Mouse (Mus musculus) small intestine, adult 2 months (tissue): ENCODE measurements around the gene Ppp1r16b. TPM values are rescaled to one million over a fixed set of nuclear protein-coding genes. Genes with fewer than 3 reads are reported as not detected.

ENCODE experiments used
- H3K27ac ChIP-seq: fragments of 200-500 bp; 2 replicates; pipeline ENCODE4 v1.5.1; 2012; ENCODE audit warnings: low read depth, low read length, control low read depth, inconsistent platforms; ENCODE audit not compliant: insufficient read depth
- H3K27me3 ChIP-seq: fragments of 200-500 bp; 2 replicates; pipeline ENCODE4 v1.6.1; 2012; ENCODE audit warnings: mild to moderate bottlenecking, moderate library complexity, low read length, inconsistent platforms; ENCODE audit not compliant: control insufficient read depth, insufficient read depth
- H3K36me3 ChIP-seq: fragments of 200-500 bp; 2 replicates; pipeline ENCODE4 v1.6.1; 2012; ENCODE audit warnings: mild to moderate bottlenecking, low read length, control low read depth, inconsistent platforms; ENCODE audit not compliant: control insufficient read depth, insufficient read depth
- H3K4me1 ChIP-seq: fragments of 200-500 bp; 2 replicates; pipeline ENCODE4 v1.6.1; 2012; ENCODE audit warnings: low read length, inconsistent platforms, mixed read lengths; ENCODE audit not compliant: control insufficient read depth, insufficient read depth, insufficient read length
- H3K4me3 ChIP-seq: fragments of 200-500 bp; 2 replicates; pipeline ENCODE4 v1.5.1; 2012; ENCODE audit warnings: low read depth, mild to moderate bottlenecking, control low read depth, inconsistent platforms, low read length, moderate library complexity
- CTCF ChIP-seq: fragments of 200-500 bp; IDR thresholded peaks from 2 replicates; pipeline ENCODE4 v1.5.1; 2012; ENCODE audit warnings: low read depth, mild to moderate bottlenecking, control low read depth, inconsistent platforms, low read length, moderate library complexity, mixed read lengths; ENCODE audit not compliant: insufficient replicate concordance, insufficient read length; ENCODE audit errors: extremely low read depth
- POLR2A ChIP-seq: fragments of 200-500 bp; IDR thresholded peaks from 2 replicates; pipeline ENCODE4 v1.6.1; 2012; ENCODE audit warnings: low read depth, mild to moderate bottlenecking, control low read depth, inconsistent platforms, low read length, moderate library complexity
- WGBS: fragments of 180-500 bp; shearing (Covaris S2); methylation state at CpG from one replicate; pipeline ENCODE4 v1.1.7; 2018; 5-methylcytosine and 5-hydroxymethylcytosine counted together
- polyA plus RNA-seq: library from polyadenylated mRNA; depleted of rRNA; stranded (reverse); fragments of >200 nt; gene quantifications from 2 replicates; pipeline ENCODE4 v1.2.3, GENCODE M21; 2012

The Ppp1r16b gene
- polyA plus RNA-seq, 1 experiment: 3.9 TPM

DNA sequence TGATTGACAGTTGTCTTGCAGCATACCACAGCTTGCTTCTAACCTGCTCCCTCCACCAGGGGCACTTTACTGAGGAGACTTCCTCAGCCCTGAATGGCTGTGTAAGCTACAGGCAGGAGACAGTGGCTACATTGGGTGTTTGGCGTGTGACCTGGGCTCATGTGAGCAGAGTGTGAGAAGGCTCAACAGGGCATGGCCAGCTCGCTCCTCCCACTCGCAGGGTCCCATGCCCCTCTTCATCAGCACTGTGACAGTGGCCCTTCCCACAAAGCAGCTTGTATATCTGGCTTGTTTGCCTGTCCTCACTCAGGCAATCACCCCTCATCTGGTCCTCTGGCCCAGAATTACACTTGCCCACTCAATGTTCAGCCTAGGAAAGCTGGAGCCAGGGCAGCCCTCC is 73.9 kb downstream of the Ppp1r16b start:
- TF ChIP-seq POLR2A: no peak
- no peak for TF ChIP-seq CTCF
- 71% methylated on average over 3 of the region's 3 CpGs for WGBS
- peaks cover 3% of the 10 kb centered on the region for H3K4me1 ChIP-seq
- peaks cover 1% of the 10 kb centered on the region; the same call in 1 of the 2 replicates for H3K36me3 ChIP-seq
- no peaks in the 10 kb centered on the region for H3K27me3 ChIP-seq
- H3K27ac ChIP-seq: no peak overlapping the region
- H3K4me3 ChIP-seq: no peak overlapping the region

DNA sequence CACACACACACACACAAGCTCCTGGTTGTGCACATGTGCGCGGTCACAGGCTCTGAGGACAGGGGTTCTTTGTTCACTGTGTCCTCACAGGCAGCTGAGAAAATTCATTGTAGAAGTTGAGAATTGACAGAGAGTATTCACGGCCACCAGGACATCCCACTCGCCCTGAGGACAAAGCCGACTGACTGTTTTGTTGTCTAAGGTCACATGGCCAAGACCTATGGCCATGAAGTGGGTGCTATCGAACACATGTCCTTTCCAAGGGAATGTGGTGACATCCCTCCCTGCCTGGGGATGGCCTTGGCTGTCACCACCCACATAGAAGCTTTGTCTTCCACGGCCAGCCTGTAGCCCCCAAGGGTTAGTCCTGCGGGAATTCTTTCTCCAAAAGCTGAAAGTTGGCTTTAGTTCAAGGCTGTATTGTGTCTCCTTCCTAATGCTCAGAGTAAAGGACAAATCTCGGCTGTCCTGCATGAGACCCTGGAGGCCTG is 75.9 kb downstream of the Ppp1r16b start:
- Histone ChIP-seq H3K4me1 (0 out of 2 replicates have a peak, but pooled peaks cover 2% of the 10 kb centered on the region), H3K27ac (no peak overlapping the region), H3K27me3 (no peaks in the 10 kb centered on the region), H3K4me3 (no peak overlapping the region), H3K36me3 (peaks cover 1% of the 10 kb centered on the region; the same call in 1 of the 2 replicates)
- 76% methylated on average over 9 of the region's 9 CpGs for whole genome bisulfite sequencing
- TF ChIP-seq POLR2A: no peak
- TF ChIP-seq CTCF: no peak

DNA sequence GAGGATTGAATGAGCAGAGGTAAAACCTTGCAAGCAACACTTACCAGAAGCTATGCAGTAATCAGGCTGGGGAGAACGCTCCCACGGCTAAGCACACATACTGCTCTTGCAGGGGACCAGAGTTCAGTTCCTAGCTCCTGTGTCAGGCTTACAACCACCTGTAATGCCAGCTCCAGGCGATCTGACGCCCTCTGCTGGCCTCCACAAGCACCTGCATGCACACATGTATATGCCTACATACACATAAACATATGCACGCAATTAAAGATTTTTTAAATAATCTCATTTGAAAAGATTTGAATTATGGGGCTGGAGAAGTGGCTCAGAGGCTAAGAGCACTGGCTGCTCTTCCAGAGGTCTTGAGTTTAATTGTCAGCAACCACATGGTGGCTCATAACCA is 77.2 kb downstream of the Ppp1r16b start:
- Histone ChIP-seq H3K4me3 (no peak overlapping the region), H3K27me3 (no peaks in the 10 kb centered on the region), H3K27ac (no peak overlapping the region), H3K4me1 (0 out of 2 replicates have a peak, but pooled peaks cover 2% of the 10 kb centered on the region), H3K36me3 (peaks cover 1% of the 10 kb centered on the region; the same call in 1 of the 2 replicates)
- 75% methylated on average over 5 of the region's 5 CpGs for WGBS
- TF ChIP-seq CTCF: peak; percentile 17; the same call in 1 of the 2 replicates
- TF ChIP-seq POLR2A: no peak

DNA sequence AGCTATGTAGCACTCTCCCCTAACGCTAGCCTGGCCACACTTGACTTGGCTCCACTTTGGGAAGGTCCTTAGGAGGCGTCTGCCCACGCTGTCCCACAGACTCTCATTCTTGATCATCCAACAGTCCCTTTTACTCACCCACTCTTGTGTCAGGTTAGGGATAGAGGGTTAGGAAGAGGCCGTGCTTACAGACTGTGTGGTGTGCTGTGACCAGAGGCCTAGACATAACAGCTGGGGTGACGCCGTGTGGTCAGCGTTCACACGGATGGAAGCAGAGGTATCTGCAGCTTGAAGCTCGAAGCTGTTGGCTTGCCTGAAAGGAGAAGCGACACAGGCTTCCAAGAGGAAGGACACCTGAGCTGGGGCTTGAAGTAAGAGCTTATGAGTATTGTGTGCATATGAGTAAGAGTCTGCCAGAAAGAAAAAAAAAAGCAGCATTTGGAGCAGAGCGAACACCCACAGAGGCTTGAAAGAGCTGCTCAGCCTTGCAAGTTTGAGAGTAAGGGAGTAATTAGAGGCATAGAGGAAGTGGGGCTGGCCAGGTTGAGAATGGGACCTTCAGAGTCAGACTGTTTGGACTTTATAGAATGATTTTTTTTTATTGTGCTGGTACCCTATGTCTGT is 78.4 kb downstream of the Ppp1r16b start:
- Histone ChIP-seq H3K36me3 (peaks cover 1% of the 10 kb centered on the region; the same call in 1 of the 2 replicates), H3K27me3 (no peaks in the 10 kb centered on the region), H3K27ac (no peak overlapping the region), H3K4me1 (0 out of 2 replicates have a peak, but pooled peaks cover 2% of the 10 kb centered on the region), H3K4me3 (no peak overlapping the region)
- no peak for TF ChIP-seq POLR2A
- TF ChIP-seq CTCF: no peak
- WGBS: 87% methylated on average over 11 of the region's 11 CpGs

DNA sequence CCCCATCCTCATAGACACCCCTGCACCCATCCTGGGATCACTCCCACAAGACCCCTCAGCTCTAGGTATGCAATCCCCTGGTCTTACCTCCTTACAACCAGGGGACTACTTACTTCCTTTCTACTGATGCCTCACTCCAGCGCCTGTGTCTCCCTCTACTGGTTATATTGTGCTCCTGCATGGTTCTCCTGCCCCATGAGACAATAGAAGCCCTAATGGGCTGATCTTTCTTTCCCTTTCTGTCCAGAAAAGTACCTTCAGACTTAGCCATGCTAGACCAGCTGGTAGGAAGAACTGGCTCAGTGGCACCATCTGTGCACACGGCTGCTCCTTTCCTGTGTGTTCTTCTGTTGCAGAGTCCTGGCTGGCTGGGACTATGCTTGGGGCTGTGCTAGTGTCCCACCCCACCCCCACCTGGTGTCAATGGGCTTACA is 79.9 kb downstream of the Ppp1r16b start:
- Histone ChIP-seq H3K4me3 (no peak overlapping the region), H3K27me3 (no peaks in the 10 kb centered on the region), H3K36me3 (peaks cover 1% of the 10 kb centered on the region; the same call in 1 of the 2 replicates), H3K27ac (no peak overlapping the region), H3K4me1 (no peaks in the 10 kb centered on the region)
- TF ChIP-seq POLR2A (no peak), CTCF (peak; percentile 47; the same call in 1 of the 2 replicates)
- 16% methylated on average over 2 of the region's 2 CpGs for WGBS

DNA sequence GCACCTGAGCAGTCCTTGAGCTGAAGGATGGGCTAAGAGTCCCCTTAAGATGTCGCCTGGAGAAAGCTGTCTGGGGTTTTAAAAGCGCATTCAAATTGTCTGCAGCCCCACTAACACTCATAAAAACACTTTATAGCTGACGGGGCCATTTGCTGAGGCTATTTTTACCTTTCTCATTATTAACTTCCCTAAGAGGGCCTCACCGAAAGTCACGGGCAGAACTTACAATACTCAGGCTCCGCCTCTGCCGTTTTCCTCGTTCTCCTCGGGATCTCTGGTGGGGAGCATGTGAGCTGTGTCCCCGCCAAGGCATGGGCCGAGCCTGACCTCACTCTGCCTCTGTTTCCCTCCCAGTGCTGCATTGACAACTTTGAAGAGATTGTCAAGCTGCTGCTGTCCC is 81.0 kb downstream of the Ppp1r16b start:
- H3K27me3 ChIP-seq: no peaks in the 10 kb centered on the region
- WGBS: 44% methylated on average over 11 of the region's 11 CpGs
- H3K4me1 ChIP-seq: no peaks in the 10 kb centered on the region
- H3K27ac ChIP-seq: no peak overlapping the region
- H3K36me3 ChIP-seq: peaks cover 1% of the 10 kb centered on the region; the same call in 1 of the 2 replicates
- 0 out of 2 replicates have a peak overlapping the region, but pooled peaks have one; percentile 12 for H3K4me3 ChIP-seq
- TF ChIP-seq CTCF (no peak), POLR2A (no peak)

DNA sequence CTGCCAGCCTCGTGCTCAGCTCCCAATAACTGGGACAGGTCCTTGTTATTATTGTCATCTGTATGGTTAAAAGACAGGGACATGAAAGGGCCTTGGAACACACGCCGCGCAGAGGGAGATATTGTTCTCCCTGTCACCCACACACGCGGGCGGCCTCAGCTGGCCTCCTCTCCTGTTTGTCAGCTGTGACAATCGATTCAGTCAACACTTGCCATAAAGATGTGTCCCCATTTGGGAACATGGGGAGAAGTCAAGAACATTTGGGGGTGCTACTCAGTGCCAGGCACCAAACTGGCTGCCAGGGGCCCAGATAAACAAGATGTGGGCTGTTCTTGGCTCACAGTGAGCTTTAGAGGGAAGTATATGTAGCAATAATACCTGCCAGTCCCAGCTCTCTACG is 84.2 kb downstream of the Ppp1r16b start:
- Histone ChIP-seq H3K27ac (no peak overlapping the region), H3K27me3 (no peaks in the 10 kb centered on the region), H3K36me3 (no peaks in the 10 kb centered on the region), H3K4me3 (no peak overlapping the region), H3K4me1 (no peaks in the 10 kb centered on the region)
- WGBS: 83% methylated on average over 9 of the region's 9 CpGs
- TF ChIP-seq CTCF (no peak), POLR2A (no peak)

DNA sequence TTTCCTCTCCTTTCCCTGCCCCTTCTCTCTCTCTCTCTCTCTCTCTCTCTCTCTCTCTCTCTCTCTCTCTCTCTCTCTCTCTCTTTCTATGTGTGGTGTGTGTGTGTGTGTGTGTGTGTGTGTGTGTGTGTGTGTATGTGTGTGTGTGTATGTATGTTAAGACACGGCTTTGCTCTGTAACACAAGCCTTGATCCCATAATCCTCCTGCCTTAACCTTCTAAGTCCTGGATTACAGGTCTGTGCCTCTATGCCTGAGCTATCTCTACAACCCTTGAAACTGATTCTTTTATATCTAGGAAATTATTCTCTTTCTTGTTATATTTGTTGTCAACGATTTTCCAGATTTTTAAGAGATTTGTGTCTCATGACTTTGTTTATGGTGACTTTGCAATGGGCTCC is 95.0 kb downstream of the Ppp1r16b start:
- no peak overlapping the region for H3K4me3 ChIP-seq
- H3K36me3 ChIP-seq: peaks cover 5% of the 10 kb centered on the region
- WGBS: 75% methylated on average over 2 of the region's 2 CpGs
- TF ChIP-seq POLR2A (no peak), CTCF (no peak)
- H3K27ac ChIP-seq: no peak overlapping the region
- H3K4me1 ChIP-seq: no peaks in the 10 kb centered on the region
- no peaks in the 10 kb centered on the region for H3K27me3 ChIP-seq
